In the genomic region with DNA sequence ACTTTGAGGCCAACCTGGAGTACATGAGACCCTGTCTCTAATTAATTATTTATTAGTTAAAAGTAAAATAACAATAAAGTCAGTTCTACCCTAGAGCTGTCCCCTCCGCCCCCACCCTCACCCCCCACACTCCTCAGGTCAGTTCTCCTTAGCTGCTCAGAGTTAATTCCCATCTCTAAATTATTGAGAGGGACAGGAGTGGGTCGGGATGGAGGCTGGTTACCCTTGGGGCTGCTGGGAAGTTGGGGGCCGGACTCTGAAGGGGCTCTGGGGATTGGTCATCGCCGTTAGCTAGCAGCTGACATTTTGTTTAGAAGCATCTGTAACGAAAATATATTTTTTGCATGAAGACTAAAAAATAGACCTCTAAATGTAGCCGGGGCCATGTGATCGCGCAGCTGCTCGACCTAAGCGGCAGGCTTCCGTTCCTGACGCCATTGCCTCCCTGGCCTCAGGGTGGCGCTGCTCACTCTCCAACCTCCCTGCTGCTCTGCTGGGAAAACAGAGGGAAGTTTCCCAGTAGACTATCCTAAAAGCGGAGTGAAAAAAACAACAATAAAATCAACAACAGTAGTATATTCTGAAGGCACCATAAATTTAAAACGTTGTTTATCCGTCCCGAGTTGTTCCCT, we compare ENCODE assay signal across 8 mouse cellular contexts. TPM values are rescaled to one million over a fixed set of nuclear protein-coding genes. Genes with fewer than 3 reads are reported as not detected.
DNase-seq lines count a peak whose midpoint lies in the region; ATAC-seq and TF ChIP-seq lines count a peak whose summit lies in the region.

No protein-coding gene starts in this region.

- no peak overlapping the region for H3K27ac ChIP-seq in ES-E14 (ENCODE audit: insufficient read depth, low read depth, low read length, poor library complexity, severe bottlenecking)
- no peak overlapping the region for H3K27ac ChIP-seq in forebrain, embryonic 15.5 days (replicated peaks)

- H3K4me1 ChIP-seq in ES-E14 (ENCODE audit: control insufficient read depth in 2 of 2, insufficient read depth in 2 of 2, low read length in 2 of 2, poor library complexity in 1 of 2), result peaks cover 0 to 2% of the 10 kb centered on the region in 2 experiments; a peak in 2 of 4 replicates
- peaks cover 16% of the 10 kb centered on the region for H3K4me1 ChIP-seq in forebrain, embryonic 15.5 days
- H3K4me1 ChIP-seq in lung, adult 2 months (ENCODE audit: control insufficient read depth, insufficient read depth, low read length), result peaks cover 9% of the 10 kb centered on the region

- in situ Hi-C loops in ES-E14 (cut with MboI; ENCODE audit: low sequenced_read_pairs in 2 of 2, unreplicated experiment in 2 of 2), result loop anchor here in 1 of 2 experiments (25.0 kb wide), 1 partner anchor 334 kb away; the partner anchor contains the start of gene Isg20

- no peaks in the 10 kb centered on the region for H3K27me3 ChIP-seq in forebrain, embryonic 15.5 days

- H3K9me3 ChIP-seq in ES-E14 (ENCODE audit: control insufficient read depth, insufficient read depth, low read depth, low read length), result no peaks in the 10 kb centered on the region
- H3K9me3 ChIP-seq in forebrain, embryonic 15.5 days, result no peaks in the 10 kb centered on the region

- H3K9ac ChIP-seq in ES-E14 (ENCODE audit: insufficient read depth, low read depth, low read length, poor library complexity, severe bottlenecking), result 0 out of 2 replicates have a peak overlapping the region, but pooled peaks have one; percentile 6
- H3K9ac ChIP-seq in forebrain, embryonic 15.5 days (replicated peaks), result 0 out of 2 replicates have a peak overlapping the region, but pooled peaks have one; percentile 15

- H3K4me3 ChIP-seq in ES-E14 (ENCODE audit: insufficient read depth in 1 of 2, low read depth in 1 of 2, low read length in 2 of 2, poor library complexity in 1 of 2, severe bottlenecking in 1 of 2), result peak overlapping the region; percentile 4 to 18; a peak in 1 of 4 replicates
- peak overlapping the region; percentile 22 for H3K4me3 ChIP-seq in forebrain, embryonic 15.5 days
- H3K4me3 ChIP-seq in lung, adult 2 months (replicated peaks; ENCODE audit: extremely low read depth, low read depth, low read length), result no peak overlapping the region

- TF ChIP-seq POLR2A in lung, adult 2 months (IDR thresholded peaks at IDR 0.05; ENCODE audit: borderline replicate concordance, extremely low read depth, low read depth, low read length), result no peak

- ATAC-seq in forebrain, embryonic 15.5 days (replicated peaks), result peak; percentile 77
- ATAC-seq in neutrophil, adult 5-6 weeks (ENCODE audit: extremely low read depth, insufficient number of reproducible peaks, low FRiP score, poor library complexity, severe bottlenecking), result peak; percentile 56

- H3K36me3 ChIP-seq in ES-E14 (ENCODE audit: control insufficient read depth, insufficient read depth, low read length, poor library complexity, severe bottlenecking), result no peaks in the 10 kb centered on the region
- H3K36me3 ChIP-seq in forebrain, embryonic 15.5 days, result no peaks in the 10 kb centered on the region

- intact Hi-C loops in heart, postnatal 25 days (cut with DNase I), result loop anchor here (1.0 to 5.0 kb wide), 2 partner anchors 86 to 103 kb away; no protein-coding TSS in a partner anchor

- 11% methylated on average over 18 of the region's 18 CpGs for WGBS in forebrain, embryonic 15.5 days
- WGBS in lung, adult 2 months, result 12% methylated on average over 18 of the region's 18 CpGs

- peak; percentile 47 for DNase-seq in ES-E14 (ENCODE audit: low read depth, low spot score)
- peak; percentile 44 for DNase-seq in cerebellum, adult 11-12 months
- DNase-seq in heart, postnatal 25 days (ENCODE audit: low spot score), result peak; percentile 27
- DNase-seq in layer of hippocampus, adult 11-12 months (ENCODE audit: low spot score), result peak; percentile 77
- DNase-seq in lung, adult 2 months, result peak; percentile 75
- peak; percentile 42 to 51 for DNase-seq in thymus, postnatal 36 days

- TF ChIP-seq CTCF in lung, adult 2 months (IDR thresholded peaks at IDR 0.05; ENCODE audit: insufficient read depth, low read length), result peak; percentile 96

- peak overlapping the region; percentile 37 for H3K4me2 ChIP-seq in forebrain, embryonic 15.5 days (replicated peaks)

TF ChIP-seq in ES-E14, 5 proteins besides CTCF, POLR2A, EP300 and RAD21:
- no peak for TF ChIP-seq CHD2 (IDR thresholded peaks at IDR 0.05; ENCODE audit: low read depth, low read length)
- TF ChIP-seq ZNF384 (IDR thresholded peaks at IDR 0.05; ENCODE audit: low read depth, low read length), result no peak
- peak; percentile 24; the same call in 1 of the 2 replicates for TF ChIP-seq ZC3H11A (IDR thresholded peaks at IDR 0.05; ENCODE audit: borderline replicate concordance, low read depth, low read length)
- no peak for TF ChIP-seq HCFC1 (IDR thresholded peaks at IDR 0.05; ENCODE audit: borderline replicate concordance, insufficient read depth, low read length)

RNA-seq across cellular contexts. Expression of gene Abhd2, which starts 26.8 kb away (rescaled TPM):
- 58.9 and 61.9 TPM in 2 replicates for total RNA-seq in ES-E14 (2012; rRNA removed)
- polyA plus RNA-seq in forebrain, embryonic 15.5 days (2015; fragmentation: Nextera tagmentation; extraction: Ambion mirVana), result 23.1 and 24.0 TPM in 2 replicates
- total RNA-seq in heart, postnatal 25 days (2021), result 10 to 100 TPM; 30.4 to 41.5 TPM
- 53.1 and 64.0 TPM in 2 replicates for polyA plus RNA-seq in lung, adult 2 months (2012; rRNA removed)
- total RNA-seq in neutrophil, adult 5-6 weeks (2017), result 52.1 and 55.7 TPM in 2 replicates

Comparison
In these comparisons a context has a peak if more than half of its experiments do, and no peak if none do; other contexts are left out.
1. DNase-seq: peak in every context shown above with its lines; median percentile 77 in layer of hippocampus, adult 11-12 months; 75 in lung, adult 2 months; 47 in ES-E14; 46 in thymus, postnatal 36 days; 44 in cerebellum, adult 11-12 months; 27 in heart, postnatal 25 days.